Mouse (Mus musculus): ENCODE data around the gene Tmem74b. TPM values are rescaled to one million over a fixed set of nuclear protein-coding genes. Genes with fewer than 3 reads are reported as not detected.

The Tmem74b gene
- 1 to 10 TPM; 5.0 to 5.1 TPM for total RNA-seq (2021)

DNA sequence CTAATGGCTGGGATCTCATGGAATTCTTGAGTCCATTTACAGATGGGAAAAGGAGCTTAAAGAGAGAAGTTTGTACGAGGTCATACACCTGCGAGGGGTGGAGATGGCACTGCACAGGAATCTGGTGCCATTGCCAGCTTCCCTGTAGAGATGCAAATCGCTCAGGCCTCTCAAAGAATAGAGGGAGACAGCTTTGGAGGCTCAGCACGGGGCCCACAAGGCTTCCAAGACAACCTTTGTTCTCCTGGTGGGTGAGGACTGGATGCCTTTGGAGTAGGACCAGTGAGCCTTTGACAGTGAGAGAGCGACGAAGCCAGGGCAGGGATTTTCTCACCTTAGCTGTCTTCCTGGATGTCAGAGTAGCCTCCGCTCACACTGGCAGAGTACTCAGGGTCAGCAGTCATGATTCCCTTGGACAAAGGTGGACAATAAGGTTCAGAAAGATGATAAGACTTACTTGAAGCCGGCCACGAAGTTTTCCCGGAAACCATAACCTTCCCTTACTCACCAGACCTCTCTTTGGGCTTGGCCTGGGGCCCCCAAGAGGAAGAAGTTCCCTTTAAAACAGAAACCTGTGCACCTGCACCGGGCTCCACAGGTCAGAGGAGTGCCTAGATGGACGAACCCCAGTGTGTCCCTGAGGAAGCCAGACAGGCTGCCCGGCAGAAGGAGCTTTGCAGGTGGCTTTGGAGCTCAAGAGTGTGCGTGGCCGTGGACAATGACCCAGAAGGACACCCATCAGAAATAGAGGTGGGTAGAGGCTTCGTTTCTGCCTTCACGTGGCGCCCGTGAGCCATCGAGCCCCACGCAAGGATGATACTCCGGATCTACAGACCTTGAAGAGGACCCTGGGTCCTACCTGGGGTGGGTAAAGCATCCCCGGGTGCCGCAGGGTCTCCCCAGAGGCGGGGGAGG, at the start of gene Tmem74b:
TSS of gene Tmem74b (plus strand) at position 778 of the 915 bp plus-strand sequence.
- no peak for DNase-seq

DNA sequence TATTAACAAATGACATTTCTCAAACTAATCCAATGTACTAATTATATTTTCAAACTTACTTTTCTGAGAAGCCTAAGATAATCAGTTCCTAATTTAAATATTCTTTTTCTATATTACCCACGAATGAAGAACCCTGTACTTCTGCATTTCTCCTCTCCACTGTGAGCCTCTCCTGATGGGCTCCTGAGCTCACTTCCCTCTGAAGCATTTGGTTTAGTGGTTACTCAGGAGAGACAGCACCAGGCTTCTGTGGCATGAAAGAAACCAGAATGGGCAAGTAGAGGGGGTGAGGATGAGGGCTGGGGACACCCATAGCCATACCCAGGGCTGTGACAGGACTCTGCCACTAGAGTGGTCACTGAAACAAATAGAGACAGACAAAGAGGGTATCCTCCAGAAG, 49.8 kb upstream of the Tmem74b start:
- no peak for DNase-seq

DNA sequence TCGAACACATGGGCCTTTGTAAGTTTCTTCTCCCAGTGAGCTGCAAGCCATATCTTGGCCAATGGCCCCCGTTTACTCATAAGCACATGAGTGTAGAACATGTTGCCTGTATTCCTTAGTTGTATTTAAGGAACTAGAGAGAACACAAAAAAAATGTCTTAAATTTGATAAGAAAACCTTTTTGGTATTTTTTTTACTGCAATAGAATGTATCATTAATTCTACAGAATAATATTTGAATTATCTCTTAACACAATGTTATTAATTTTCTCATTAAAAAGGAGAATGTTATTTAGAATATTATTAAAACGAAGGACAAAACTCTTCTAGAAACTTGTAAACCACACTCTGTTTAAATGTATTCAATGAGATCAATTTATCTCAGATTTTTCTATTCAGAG, 33.4 kb upstream of the Tmem74b start, which contains the start of gene Rad21l:
TSS of gene Rad21l (minus strand) at position 101 of the 400 bp plus-strand sequence.
- no peak for DNase-seq

DNA sequence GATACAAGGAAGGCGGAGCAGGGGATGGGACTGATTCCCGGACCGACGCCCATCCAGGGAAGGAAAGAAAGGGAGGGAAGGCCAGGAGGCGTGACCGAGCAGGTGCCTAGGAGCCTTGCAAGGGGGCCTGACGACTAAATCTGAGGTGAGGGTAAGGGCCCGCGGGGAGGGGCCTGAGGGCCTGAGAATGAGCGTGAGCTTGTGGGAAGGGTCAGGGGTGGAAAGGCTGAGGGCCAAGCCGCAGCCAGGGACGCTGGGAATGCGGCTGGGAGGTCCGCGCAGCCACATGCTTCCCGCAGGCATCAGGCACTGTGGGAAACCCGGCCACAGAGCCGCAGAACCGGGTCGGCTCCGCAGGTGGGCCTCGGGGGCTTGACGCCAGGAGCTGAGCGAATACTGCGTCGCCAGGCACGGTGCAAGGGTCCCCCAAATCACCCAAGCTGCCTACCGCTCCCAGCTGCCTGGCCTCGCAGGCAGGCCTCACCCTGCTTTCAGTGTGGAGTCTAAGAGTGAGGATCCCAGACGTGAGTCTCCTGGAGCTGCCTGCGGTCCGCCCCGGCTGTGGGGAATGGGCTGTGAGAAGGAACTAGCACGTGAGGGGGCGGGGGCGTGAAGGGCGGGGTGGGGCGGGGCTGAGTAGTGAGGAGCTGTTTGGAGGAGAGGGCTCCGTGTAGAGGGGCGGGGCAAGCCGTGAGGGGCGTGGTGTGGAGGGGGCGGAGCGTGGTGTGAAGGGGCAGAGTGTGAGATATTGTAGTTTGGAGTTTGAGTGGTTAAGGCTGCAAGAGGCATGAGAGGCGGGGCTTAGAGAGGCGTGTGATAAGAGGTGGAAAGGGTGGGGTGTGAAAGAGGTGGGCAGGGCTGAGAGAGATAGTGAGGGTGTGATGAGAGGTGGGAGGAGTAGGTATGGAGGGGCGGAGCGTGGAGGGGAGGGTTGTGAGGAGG, 31.5 kb upstream of the Tmem74b start:
- DNase-seq, result no peak

DNA sequence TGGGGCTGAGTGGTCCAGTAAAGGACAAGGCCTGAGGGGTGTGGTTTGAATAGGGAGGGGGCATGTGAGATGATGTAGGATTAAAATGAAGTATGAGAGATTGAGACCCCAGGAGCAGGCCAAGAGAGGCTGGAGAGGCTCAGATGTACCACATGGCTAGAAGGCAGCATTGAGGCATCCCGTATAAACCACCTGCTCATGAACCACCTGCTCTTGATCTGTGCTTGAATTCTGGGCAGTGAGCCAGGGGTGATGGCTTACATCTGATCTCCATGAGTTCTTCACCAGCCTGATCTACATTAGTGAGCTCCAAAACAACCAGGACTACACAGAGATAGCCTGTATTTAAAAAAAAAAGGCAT, 30.9 kb upstream of the Tmem74b start:
- no peak for DNase-seq

DNA sequence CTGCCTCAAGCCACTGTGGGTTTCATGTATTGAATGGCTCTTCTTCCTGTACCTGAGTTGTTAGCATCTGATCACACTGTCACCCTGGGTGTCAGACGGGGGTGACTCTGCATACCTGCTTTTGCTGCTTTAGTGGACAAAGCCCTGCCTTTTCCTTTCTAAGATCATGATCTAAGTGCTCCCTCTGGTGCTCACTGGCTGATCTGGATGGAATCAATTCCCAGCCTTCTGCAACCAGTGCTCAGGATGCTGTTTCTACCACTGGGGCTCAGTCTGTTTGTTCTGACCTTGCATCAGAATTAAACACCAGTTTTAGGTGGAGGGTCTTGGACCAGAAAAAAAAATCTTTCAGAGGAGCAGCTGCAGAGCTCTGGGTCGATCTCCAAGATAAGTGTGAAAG, 25.6 kb upstream of the Tmem74b start:
- no peak for DNase-seq

DNA sequence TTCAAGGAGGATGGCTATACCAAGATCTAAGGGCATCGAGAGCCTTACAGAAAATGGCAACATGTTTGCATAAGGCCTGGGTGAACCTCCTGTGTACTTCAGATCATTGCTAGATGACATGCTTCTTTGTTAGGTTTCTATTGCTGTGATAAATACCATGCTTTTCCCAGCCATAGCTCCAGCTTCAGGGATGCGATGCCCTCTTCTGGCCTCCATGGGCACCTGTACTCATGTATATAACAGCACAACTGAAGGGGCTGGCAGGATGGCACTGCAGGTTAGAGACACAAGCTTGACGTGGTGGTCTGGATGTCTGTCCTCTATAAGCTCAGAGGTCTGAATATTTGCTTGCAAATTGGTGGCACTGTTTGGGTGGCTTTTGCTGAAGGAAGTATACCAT, 19.5 kb upstream of the Tmem74b start:
- DNase-seq, result peak; percentile 31

DNA sequence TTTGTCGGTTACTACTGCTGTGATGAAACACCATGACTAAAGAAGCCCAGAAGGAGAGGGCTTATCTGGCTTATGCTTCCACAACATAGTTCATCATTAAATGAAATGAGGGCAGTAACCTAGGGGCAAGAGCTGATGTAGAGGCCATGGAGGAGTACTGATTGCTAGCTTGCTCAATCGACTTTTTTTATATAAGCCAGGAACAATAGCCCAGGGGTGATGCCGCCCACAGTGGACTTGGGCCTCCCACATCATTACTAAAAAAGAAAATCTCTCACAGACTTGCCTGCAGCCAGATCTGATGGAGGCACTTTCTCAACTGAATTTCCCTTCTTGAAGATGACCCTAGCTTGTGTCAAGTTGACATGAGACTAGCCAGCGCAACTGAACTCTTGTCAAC, 18.8 kb upstream of the Tmem74b start:
- DNase-seq, result no peak

DNA sequence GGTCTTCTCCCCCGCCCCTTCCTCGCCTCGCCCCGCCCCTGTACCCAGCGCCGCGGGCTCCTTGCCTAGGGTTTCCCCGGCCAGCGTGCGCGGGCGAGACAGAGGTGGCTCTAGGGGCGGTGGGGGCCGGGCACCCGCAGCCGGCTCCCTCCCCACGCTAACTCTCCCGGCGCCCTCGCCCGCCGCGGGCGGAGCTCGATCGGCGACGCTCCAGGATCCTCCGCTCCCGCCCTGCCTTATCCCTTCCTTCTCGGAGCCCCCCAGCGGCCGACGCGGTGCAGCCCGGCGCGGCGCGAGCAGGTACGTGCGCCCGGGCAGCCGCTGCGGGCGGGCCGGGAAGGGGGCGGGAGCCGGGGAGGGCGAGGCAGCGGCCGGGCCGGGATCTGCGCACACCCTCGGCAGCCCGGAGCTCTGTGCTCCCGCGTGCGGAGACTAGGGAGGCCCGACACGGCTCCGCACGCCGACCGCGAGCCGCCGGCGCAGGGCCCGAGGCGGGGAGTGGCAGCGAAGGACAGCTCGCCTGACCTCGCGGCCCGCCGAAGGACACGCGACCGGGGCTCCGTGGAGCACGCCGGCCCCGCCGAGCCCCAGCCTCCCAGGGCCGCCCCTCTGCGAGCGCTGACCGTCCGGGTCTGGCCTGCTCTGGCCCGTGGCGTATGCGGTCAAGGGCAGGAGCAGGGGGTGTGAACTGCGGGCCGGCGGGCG, 490 bp downstream of the Tmem74b start:
- peak; percentile 58 for DNase-seq

DNA sequence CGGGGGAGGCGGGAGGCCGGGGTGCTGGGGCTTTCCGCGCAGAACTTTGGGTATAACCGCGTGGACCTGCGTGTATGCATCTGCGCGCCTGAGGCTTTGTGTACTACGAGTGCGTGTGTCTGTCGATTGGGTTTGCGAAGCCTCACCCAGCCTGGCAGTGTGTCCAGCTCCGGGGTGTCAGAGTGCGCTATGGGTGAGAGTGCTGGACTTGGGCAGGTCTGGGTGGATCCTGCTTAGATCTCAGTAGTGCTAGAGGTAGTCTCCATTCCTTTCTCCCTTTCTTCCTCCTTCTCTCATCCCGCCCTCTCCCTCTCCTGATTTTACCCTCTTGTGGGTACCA, 1.0 kb downstream of the Tmem74b start:
- DNase-seq, result no peak

DNA sequence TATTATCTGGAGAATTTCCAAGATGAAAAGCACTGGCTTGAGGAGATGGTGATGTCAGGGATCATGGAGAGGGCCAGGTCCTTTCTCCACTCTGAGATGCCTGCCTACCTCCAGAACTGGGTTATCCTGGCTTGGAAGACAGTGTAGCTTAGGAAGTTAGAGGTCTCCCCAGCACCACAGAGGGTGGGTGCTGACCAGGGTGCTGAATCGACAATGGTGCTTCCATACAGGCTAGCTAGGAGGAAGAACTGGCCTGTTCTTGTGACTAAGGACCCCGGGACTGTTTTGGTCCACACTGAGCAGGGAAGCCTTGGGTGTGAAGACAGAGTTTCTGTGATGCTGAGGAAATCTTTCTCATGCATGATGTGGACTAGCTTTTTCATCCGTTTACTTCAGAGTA, 10.8 kb downstream of the Tmem74b start:
- peak; percentile 60 for DNase-seq

DNA sequence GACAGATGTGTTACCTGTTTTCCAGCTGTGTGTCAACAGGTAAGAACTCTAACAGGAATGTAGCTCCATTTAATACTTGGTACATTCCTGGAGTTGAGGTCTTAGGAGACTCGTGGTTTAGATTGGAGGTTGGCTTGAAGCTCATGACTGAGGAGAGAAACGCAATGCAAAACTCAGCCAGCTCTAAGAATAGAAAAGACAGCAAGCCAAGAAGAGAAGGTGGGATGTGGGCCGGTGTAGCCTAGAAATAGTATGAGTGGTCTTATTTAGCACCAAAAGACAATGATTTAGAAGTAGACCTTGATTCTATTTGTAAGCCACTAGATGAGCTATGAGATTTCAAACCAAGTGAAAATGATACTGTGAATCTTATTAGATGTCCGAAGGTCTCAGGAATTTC, 13.7 kb downstream of the Tmem74b start:
- DNase-seq, result no peak

DNA sequence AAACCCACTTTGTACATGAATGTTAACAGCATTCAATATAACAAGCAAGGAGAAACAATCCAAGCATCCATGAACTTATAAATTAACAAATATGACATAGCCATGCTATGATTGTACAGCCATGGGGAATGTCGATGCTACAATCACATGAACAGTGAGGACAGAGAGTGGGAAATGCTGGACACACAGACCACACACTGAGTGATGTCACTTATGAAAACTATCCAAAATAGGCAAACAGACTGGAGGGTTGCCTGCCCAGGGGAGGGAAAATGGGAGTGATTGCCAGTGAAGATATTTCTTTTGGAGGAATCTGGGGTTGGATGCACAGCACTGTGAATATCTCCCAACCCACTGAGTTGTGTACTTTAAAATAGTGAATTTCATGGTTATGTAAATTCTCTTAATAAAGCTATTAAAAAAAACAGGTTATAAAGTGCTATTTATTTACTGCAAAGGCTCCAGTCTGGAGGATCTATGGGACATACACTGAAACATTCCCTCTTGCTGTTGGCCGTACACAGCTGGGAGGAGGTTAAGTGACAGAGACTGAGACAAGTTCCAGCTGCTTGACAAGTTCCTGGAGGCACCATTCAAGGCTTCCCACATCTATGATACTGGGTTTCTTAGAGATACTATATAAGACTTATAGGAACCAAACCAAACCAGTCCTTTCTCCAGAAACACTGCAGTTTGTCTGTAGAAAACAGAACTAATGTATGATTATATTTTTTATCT, 14.7 kb downstream of the Tmem74b start:
- no peak for DNase-seq

DNA sequence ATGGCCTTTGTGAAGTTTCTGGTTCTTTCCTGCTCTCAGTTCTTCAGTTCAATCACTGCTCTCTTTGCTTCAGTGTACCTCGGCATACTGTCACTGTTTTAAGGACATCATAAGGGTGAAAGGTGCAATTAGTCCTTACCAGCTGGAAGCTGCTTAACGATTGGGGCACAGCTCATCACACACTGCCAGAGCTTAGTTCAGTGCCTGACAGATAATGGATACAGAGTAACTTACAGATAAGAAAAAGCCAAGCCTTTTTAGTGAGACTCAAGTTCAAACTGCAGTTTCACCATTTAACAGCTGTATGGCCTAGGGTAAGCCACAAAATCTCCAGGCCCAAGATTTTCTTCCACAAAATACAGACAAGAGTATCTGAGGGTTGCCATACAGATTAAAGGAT, 22.3 kb downstream of the Tmem74b start:
- no peak for DNase-seq

DNA sequence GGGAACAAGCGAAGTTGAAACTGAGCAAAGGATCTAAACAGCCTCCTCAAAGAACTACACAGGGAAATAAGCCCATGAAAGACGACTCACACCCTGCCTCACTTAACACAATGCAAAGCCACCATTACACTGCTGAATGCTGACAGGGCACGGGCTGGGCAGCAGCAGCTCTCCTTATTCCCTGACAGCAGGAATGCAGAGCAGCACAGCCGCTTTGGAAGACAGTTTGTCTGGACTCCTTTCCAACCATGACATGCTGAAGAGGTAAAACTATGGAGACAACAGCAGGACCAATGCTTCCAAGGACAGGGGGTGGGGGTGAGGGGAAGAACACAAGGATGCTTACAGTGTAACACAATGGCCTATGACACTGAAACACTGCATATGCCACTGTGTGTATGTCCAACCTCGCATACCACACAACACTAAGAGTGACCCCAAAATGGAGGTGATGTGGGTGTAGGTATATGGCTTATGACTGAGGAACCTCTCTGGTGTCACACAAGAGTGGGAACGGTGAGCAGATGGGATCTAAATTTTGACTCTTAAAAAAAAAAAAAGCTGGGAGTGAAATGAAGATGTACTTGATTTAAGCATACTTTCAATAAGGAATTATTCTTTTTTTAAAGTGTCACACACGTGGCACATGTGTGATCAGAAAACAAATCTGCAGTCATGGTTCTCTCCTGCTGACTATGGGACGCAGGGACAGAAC, 31.5 kb downstream of the Tmem74b start:
- no peak for DNase-seq

DNA sequence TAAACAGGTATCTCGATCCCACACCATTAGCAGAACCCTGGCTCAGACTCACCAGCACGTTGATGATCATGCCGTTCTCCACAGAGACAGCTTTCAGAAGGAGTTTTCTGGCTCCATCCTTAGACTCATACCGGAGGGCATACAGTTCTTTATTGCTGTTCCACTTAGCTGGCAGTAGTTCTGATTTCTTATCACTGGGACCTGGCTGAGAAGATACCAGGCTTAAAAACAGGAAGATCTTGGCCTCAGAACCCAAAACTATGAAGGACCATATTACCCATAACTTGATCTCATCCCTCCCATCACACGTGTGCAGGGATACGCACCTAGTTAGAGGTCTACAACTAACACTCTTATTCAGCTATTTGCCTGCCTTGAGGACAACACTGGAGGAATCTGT, 33.6 kb downstream of the Tmem74b start:
- DNase-seq, result no peak

DNA sequence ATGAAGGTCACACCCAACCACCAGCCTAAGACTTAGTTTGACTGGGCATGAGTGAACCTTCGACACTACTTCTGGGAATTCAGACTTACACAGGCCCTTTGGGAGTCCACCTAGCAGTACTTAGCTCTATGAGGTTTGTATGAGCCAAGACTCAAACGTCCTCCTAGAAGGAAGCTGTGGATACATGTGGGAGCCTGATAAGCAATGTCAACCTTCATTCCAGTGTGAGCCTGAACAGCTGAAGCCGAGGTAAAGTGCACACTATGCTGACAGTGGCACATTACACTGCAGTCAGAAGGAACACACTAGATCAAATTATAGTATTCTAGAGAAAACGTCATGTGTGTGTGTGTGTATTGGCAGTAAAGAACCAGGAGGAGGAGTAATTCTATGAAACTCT, 36.7 kb downstream of the Tmem74b start:
- no peak for DNase-seq

DNA sequence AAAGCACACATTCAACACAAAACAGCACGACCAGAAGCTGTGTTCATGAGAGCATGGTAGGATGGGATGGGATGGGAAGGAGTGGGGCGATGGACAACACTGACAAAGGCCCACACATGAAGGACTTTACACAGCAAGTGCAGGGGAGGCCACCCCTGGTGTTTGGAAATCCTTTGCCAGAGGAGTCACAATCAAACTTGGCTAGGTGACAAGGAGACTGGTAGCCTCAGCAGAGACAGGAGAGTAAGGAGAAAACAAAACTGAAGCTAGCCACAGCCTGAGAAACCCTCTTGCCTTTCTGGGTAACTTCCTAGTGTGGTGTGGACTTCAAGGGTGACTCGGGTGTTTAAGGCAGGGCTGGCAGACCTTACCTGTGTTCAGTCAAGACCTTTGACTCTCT, 37.3 kb downstream of the Tmem74b start:
- DNase-seq, result no peak

DNA sequence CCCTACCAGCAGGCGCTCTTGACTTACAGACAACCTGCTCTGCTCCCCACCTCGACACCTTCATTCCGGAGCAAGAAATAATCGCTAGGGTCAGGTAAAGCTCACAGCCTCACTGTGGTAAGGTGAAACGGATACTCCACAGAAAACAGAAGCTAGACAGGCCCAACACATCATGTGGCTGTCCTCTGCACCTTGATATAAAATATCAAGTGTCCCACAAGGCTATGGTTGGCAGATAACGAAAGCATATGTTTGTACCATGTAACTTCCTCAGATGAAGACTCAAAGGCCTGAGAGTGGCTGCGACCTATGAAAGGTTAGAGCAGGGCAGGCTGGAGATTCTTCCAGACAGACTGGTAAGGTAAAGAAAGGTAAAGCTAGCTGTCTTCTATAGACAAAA, 37.7 kb downstream of the Tmem74b start:
- DNase-seq, result no peak

DNA sequence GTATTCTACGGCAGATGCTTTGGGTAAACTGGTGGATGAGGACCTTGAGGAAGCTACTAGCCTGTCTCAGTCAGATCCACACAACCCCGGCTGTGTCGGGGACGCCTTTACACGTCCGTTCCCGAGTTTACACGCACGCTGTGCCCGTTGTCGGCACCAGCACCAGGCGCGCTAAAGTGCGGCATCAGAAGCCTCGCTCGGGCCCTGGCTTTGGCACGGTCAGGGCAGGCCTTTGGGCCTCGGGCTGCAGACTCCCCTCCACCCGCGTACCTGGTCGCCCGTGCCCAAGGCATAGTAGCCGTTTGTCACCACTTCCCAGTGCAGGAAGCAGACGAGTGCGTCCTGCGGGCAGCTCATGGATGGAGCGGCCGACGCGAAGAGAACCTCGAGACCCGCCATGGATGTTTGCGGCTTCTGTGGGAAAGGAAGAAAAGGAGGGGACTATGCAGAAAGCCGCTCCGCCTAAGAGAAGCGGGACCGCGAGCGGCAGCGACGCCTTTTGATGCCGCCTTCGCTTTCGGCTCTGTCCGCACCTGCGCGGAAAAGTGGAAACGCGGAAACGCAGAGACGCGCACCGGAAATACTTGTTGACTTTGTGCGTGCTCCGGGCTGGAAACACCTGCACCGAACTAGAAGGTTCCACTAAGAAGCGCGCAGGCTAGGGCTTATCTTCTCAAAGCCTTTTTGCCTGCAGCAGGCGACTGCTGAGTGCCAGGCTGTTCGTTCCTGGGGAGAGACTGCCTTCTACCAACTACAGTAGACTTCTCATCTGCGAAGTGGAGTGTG, 39.1 kb downstream of the Tmem74b start:
- DNase-seq, result peak; percentile 90

DNA sequence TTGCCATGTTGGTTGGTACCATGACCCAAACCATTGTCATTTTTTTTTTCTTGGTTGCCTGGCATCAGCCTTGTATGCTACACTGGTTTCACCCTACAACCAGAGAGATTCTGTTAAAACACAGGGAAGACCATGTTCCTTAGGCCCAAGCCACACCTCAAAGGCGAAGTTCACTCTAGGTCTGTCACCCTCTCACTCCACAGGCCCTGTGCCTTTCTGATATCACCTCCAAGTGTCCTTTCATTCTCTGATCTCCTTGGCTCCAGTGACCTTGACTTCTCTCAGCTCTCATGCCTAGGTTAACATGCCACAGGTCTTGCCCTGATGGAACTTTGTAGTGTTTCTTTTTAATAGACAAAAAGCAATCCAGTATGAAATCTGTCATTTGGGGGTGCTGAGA, 40.3 kb downstream of the Tmem74b start:
- DNase-seq, result no peak

Data from heart, postnatal 4 days (tissue).